Mouse (Mus musculus): ENCODE data around the gene Amn1.

Gene Amn1

DNA sequence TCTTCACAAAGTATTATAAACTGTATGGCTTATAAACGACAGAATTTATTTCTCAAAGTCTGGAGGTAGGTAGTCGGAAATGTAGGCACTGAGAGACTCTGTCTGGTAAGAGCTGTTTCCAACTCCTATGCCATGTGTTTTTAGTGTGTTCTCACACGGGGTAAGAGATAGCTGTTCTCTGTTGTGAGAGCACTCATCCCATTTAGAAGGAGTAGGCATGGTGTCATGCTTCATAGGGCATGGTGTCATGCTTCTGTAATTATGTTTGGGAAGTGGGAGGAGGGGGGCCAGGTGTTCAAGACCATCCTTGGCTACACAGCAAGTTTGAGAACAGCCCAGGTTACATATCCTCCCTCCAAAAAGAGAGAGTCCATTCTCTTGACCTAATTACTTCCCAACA is 80.9 kb downstream of the Amn1 start:
- DNase-seq (ENCODE audit: low spot score in 2 of 2): no peak
